Mouse (Mus musculus) stomach, postnatal 0 days (tissue): ENCODE measurements at regions not wholly inside any gene's neighbourhood (a gene's known extent, or its start where the extent isn't known, plus 50 kb on each side); places are given as distances from the start of the nearest gene placed in this dataset.

Experiments
- CTCF ChIP-seq: IDR thresholded peaks from 2 replicates; pipeline ENCODE4 v1.5.1; 2016; ENCODE audit warnings: antibody characterized with exemption, low read depth, mild to moderate bottlenecking, moderate library complexity
- EP300 ChIP-seq: optimal IDR thresholded peaks from 2 replicates; pipeline ENCODE3; 2016; ENCODE audit warnings: antibody characterized with exemption

DNA sequence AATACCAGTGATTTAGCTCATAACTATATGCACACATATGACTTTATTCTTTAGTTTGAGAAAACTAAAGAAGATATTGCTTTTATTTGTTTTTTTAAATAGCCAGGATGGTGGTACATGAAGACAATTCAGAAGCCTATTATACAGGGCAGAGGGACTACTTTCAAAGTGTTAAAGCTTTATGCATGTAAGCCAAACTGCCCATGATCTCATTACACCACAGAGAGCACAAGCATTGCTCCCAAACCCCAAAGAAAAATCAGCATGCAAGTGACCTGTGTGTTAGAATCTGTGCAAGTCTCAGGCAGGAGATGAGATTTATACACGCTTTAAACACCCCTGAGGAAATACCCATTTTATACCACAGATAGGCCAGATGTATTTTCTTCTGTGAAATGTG lies 114.6 kb upstream of the Fam92a start:
- no peak for TF ChIP-seq EP300
- TF ChIP-seq CTCF: no peak
